Mouse (Mus musculus): ENCODE measurements at regions not wholly inside any gene's neighbourhood (a gene's known extent, or its start where the extent isn't known, plus 50 kb on each side); places are given as distances from the start of the nearest gene placed in this dataset.
"Not testable (repeated sequence)": the region's sequence is repeated elsewhere in the genome, so short reads cannot be mapped to it uniquely, and the experiment has no call there.

DNA sequence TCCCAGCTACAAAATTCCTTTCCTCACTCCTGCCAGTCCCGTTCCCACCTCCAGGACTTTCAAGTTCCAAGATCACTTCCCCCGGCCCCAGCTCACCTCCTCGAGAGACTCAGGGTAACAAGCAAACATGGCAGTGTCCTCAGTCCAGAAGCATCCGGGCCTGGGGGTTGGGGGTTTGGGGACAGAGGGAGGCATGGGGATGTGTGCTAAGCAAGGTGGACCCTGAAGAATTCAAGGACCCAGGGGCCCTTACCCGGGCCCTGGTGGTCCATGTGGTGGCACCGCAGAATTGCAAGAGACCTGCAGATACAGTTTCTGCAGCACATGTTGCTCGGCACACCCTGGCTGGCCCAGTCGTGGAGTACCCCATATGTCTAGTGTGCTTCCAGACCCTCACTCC, 269.9 kb upstream of the Ube2e3 start:
- no peak for ATAC-seq

DNA sequence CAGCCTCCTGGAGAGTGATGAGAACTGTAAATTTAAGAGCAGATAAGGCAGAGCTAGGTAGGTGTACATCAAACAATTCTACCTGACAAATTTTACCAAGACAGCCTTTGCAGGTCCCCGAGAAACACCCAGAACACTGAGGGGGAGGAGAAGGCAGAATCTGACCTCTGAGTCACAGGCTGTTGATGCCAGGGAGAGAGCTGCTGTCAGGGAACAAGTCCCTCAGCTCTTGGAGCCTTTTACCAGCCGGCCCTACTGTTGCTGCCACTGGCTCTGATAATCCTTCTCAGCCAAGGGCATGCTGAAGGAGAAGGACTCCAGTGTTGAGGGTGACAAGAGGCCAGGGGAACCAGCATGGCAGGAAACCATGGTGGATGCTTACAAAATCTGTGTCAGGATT, 271.7 kb upstream of the Ube2e3 start:
- ATAC-seq: no peak

DNA sequence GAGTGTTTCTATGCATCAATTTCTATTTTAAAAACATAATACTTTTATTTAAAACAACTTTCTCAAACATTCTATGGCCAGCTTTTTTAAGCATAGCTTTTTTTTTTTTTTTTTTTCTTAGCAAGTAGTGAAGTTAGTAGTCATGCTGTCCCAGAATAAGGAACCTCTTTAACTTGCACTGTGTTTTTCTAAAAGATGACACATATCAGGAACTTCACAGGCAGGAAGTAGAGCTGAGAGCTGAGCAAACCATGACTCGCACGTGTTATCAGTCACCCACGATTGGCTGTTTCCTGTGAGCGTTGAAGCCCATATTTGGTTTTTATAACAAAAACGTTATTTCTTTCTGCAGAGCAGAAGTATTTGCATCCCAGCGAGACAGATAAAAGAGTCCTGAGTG, 287.9 kb upstream of the Ube2e3 start:
- no peak for ATAC-seq

DNA sequence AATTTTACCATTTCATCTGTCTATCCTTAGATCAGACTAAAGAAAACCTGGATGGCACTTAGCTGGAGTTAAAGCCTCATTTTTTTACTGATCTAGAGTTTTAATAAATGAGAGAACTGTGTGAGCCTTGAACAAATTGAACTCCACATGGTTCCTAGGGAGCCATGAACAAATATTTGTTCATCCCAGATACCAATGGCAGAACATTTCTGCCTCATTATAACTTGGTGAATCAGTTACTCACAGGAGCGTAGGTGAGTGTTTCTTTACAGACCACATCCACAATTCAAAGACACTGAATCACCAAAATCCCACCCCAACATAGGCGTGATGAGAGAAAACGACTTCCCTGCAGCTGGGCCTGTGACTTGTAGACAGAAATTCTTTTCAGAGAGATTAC, 295.4 kb upstream of the Ube2e3 start:
- no peak for ATAC-seq

DNA sequence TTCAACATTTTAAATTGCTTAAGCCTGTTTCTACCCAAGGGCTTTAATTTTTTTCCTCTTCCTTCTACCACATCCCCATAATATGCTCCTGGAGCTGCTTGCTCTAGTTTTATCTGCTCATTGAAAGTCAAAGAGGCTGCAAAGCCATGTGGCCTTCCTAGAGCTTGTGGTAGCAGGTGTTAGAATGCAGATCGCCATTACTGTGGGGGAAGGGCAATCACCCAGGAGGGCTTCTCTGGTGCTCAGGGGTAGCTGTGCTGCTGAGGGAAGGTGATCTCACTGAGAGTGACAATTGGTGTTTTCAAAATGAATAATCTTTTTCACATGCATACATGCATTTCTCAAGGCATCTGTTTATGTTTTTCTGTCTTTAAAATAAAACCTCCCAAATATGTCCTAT, 309.8 kb upstream of the Ube2e3 start:
- no peak for ATAC-seq

DNA sequence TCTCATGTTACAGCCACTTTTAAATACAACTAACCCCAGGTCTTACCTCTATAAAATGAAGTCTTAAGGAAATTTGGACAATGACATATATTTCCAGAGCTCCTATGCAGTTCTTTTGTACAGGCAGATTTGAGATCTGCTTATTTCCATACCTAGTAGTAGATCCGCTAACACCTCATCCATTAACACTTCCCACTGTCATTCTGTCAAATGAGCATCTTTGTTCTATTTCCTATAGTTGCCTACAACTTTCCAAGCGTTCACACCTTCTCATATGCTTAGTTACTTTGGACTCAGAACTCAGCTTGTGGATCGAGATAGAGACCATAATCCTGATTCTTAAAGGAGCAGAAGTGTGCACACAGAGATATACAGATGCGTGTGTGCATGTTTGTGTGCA, 316.8 kb upstream of the Ube2e3 start:
- ATAC-seq: no peak

DNA sequence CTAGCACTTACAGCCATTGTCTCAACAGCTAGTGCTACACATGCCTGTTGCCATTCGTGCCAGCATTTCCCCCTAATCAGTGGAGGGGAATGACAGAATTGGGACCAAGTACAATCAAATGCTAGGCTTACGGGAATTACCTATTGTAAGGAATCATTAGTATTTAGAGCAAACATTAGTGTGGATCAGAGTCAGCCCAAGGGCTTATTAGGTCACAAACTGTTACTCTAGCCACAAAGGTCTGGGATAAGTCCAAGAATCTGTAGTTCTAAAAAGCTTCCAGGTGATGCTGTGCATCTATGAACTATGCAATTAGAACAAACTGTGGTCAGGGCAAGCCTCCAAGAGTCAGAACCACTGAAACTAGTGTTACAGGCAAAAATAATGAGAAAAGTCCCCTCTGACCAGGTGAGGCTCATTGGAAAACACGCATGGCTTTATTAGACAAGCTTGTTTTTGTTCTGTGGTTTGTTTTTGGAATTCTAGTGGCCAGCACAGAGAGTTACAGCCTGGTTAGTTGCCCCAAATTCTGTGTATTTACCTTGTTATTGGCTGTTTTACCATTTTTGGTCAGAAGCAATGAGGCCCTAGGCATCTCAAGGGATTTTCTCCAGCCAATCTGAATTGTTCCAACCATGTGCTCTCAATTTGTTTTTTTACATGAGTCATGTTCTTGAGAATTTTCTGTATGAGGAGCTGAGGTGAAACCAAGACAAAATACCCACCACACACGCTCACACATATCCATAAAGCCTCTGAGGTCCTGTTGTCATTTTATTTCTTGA, 319.0 kb upstream of the Ube2e3 start:
- no peak for ATAC-seq

DNA sequence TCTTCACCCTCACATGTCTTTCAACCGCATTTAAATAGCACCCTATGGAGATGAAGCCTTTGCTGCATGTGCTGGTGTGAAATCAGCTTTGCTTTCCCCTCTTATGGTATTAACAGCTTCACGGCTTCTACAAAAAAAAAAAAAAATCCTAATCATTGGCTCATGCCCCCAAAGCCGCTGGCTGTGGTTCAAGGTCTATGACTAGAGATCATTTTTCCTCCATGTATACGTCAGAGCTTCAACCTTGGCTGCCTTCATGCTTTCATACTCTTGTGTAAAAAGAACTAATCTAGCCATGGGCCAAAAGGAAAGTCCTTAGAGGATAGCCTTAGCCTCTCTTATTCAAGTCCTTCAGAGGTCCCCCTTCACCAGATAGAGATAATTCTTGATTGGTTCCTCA, 320.6 kb upstream of the Ube2e3 start:
- no peak for ATAC-seq

DNA sequence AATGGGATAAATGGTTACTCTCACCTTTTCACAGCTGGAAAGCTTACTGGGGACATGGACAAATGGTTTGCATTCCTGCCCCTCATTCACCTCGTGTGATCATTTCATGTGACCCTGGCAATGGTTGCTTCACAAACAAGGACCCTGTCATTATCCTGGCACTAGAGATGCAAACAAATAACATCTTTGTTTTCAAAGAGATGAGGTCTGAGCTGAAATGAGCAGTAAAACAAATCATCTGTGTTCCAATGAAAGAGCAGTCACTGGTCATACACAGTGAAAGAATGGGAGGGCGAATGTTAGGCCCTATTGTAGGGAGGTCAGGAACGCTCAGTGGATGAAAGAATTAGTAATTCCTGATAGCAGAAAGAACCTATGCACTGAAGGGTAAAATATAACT, 327.5 kb upstream of the Ube2e3 start:
- ATAC-seq: no peak

DNA sequence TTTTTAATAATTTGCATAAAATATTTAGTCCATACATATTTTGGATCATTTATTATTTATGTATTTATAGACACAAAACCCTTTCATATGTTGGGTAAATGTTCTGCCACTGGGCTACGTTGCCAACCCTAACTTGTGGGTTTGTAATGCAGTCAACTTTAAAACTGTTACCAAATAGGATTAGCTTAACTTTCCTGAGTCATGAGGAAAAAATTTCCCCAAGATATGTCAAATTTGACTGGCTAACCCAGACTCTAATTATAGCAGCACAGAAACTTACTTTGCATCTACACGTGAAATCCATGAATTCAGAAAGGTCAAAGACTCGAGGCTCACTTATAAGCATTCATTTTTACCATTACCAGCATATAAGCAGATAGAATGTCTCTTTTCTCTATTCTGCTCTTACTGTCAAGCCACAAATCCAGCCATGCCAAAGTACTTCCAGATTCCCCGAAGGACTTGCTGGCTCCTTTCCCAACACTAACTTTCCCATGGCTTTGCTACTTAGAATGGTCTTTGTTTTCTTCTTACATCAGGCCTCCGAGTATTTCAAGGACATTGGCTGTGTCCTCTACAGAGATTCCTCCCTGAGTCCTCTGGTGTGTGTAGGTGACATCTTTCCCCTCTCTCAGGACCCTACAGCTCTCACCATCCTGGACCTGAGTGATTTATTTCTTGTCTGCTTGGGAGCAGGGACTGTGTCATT, 328.2 kb upstream of the Ube2e3 start:
- ATAC-seq: no peak

DNA sequence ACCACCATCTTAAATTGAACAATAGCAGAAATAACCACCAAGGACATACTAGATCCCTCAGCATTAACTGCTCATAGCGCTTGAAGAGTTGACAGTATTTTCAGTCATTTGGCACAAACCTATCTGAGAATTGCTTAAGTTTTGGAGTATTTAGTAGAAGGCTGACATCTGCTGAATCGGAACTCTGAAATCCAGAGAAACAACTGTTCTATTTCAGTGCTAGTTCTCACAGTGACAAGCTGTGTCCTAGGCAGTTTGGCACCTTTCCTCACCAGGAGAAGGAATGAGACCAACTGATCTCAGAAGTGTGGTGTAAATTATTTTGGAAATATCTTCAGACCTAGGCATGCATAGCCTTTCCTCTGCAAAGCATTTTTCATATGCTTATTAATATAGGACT, 330.4 kb upstream of the Ube2e3 start:
- ATAC-seq: no peak

DNA sequence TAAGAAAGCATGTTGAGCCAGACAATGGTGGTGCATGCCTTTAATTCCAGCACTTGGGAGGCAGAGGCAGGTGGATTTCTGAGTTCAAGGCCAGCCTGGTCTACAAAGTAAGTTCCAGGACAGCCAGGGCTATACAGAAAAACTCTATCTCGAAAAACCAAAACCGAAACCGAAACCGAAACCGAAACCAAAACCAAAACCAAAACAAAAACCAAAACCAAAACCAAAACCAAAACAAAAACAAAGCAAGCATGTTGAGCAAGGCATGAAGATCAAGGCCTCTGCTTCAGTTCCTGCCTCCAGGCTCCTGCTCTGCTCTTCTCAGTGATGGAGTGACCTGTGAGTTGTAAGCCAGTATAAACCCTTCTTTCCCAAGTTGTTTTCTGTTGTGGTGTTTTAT, 334.0 kb upstream of the Ube2e3 start:
- not testable (repeated sequence) for ATAC-seq

DNA sequence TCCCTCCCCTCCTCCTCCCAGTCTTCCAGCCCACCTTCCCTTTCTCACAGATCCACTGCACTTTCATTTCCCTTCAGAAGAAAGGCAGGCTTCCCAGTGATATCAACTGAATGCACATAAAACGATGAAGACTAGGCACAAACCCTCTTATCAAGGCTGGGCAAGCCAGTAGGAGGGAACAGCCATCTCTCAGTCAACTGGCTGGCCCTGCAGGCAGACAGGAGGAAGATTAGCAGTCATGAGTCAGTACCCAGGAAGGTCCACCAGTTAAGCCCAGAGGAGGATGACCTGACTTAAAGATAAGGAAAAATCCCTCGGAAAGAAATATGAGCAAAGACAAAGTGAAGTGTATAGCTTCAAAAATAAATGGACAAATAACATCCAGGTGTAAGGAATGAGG, 337.4 kb upstream of the Ube2e3 start:
- ATAC-seq: no peak

DNA sequence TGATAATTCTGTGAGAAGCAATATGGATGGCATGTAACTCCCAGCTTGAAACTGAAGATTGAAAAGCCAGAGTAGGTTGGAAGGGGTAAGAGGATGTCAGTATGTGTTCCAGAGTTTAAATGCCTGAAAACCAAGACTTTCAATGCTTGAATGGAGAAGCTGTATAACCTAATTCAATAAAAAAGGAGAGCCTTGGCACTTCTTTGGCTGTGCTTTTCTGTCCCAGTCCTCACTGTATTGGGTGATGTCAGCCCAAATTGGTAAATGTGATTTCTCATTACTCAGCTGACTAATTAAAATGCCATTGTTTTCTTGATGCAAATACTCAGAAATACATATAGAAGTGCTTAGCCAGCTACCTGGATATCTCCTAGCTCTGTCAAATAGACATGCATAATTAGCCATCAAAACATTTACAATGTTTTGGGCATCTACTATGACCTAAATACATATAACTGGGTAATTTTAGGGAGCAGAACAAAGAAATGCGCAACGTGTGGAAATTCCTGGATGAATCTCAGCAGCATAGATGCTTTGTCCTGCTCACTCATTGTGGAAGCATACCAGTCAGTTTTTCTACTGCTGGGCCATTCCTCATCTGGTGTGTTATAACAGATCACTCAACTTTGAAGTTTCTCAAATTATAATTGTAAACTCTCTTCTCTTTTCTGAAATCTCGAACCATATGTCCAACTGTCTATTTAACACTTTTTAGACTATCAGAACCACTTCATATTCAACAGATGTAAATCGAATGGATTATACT, 347.5 kb upstream of the Ube2e3 start:
- ATAC-seq: no peak

DNA sequence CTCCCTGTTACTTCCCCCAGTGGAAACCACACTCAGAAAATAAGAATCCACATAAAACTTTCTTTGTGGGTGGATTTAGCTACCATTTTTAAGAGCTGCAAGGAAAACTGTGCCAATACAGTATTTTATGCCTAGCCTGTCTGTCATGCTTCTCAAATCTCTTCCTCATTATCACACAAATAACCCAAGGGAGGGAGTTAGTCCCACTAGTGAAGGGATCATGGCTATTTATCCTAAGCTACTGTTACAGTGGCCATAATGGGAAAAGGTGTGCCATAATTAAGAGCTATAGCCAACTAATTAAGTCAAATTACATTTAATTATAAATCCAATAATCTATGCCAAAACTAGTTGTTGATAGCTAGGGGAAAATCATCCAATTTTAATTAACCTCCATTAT, 374.8 kb upstream of the Ube2e3 start:
- no peak for ATAC-seq

DNA sequence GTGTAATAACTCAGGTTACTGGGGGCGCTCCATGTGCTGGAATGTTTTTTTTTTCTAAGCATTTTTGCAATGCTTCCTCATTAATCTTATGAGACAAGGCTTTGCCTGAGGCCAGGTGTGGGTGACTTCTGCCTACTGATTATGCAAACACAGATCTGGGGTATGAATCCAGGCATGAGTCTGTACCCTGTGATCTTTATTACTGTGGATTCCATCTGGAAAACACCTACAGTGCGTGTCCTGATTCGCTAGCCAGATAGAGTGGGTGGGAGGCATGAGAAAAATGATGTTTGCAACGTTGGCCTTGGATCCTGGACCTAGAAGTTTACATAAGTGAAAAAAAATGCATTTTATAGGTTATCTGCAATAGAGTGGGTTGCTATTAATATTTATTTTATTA, 387.9 kb upstream of the Ube2e3 start:
- no peak for ATAC-seq

DNA sequence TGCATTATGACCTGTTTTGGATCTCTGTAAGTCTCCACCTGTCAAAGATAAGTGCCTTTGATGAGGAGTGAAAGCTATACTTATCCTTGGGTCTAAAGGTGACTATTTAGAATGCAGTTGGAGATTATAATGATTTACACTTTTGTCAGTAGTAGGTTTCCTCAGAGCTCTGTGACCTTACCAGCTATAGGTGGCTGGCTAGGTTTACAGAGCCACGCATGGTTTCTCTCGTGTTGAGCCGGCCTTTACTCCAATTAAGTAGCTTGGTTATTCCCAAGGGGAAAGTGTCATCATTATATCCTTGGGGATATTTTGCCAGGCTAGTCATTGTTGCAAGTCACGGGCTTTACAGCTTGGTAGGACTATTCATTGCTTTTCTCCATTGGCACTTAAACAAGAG, 408.5 kb upstream of the Ube2e3 start:
- ATAC-seq: no peak

DNA sequence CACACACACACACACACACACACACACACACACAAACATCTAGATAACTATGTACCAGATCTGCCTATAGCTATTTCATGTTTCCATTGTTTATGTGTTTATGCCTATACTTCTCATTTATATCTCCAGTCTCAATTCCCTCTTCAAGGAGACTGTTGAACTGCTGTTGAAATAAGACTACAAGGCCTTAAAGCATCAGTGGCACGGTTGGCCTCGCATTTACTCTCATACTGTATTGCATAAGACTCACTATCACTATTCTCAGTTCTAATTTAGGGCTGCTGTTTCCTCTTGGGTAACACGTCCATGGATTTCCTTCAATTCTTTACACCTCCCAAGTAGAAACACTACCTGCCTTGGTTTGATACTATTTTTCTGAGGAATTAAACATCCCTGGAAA, 414.5 kb upstream of the Ube2e3 start:
- ATAC-seq: no peak

DNA sequence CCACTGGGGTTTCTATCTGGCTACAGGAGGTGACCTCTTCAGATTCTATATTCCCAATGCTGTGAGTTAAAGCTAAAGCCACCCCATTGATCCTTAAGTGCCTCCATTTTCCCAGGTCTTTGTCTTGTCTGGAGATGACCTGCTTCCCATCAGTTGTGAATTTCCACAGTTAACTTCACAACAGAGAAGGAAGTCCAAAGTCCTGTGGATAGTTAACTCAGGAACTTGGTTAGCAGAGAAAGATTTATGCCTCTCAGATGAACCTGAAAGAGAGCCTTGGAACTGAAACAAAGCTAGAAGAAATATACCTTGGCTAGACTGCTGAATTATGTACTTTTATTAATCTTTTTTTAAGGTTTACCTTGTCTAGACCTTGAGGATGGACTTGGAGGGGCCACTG, 431.1 kb upstream of the Ube2e3 start:
- no peak for ATAC-seq

DNA sequence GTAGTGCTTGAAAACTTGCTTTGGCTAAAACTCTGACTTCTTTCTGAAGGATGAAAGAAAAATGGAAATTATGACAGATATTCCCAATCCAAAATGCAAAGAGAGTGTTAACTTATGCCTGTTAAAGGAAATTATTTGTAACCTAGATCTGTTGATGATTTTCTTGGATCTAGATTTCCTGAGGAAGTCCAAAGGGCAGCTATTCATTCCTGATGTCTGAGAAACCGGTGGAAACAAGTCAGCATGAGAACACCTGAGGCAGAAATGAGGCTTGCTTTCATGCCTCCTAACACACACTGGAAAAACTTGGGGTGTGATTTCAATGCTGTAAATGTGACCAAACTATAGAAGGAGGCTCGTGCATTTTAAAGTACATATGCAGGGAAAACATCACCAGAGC, 432.9 kb upstream of the Ube2e3 start:
- ATAC-seq: no peak

DNA sequence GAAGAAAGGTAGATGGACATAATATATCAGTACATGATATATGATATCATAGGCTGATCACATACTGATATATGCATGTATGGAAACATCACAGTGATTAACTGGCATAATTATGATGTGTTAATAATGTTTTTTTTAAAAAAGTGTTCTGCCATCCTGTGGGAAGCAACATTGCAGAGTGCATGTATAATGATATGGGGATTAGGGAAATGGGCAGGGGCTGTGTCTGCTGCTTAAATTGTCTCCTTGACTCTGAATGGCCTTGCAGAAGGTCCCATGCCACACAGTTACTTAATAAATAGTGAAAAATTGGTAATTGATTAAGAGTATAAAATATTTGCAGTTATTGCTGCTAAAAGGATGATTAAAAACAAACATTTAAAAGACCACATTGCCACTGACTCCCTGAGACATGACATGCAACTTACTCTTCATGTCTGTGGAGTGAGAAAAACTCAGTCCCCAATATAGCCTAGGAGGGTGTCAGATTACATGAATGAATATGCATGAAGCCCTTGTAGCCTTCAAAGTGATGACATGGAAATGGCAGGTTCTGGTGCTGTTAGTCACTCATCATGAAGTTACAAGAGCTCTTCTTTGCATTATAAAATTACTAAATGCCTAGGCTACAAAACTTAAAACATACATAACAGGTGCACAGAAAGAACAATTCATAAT, 440.1 kb upstream of the Ube2e3 start:
- no peak for ATAC-seq

DNA sequence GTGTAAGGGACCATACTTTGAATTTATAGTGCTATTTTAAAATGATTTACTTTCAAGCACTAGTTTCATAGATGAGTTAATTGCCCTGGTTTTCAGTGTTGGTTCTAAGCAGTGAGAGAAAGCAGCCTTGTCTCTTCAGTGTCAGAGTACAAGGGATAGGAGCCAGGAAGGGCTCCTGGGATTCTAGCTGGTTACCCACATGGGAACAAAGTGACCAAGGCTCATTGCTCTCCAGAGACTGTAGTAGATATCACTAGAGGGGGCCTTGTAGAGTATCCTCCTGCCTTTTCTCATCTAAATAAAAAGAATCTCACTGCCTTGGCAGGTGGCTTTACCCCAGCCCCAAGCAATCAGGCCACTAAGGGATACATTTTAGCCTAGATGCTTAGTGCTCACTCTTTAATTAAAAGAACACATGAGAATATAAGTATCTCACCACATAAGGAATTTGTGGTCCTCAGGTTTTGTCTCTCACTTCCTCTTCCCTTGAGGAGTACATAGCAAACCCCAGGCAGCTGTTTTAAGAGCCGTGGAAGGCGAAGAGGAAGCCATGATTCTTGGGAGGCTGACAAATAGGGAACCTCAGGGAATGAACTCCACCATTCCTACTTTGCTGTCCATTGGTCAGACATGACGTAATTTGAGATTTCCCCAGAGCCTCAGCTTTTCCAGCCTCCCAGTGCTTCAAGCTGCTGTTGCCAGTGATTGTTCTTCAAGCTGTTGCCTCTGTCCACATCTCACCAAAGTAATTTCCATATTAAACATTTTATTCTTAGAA, 449.2 kb upstream of the Ube2e3 start:
- no peak for ATAC-seq

Measured in CD4-positive, CD25-positive, alpha-beta regulatory T cell, adult 4 months (primary cell).